Mouse (Mus musculus) liver, embryonic 14.5 days (tissue): ENCODE data around the gene Fam166a. TPM values are rescaled to one million over a fixed set of nuclear protein-coding genes. Genes with fewer than 3 reads are reported as not detected.

Experiments
- ATAC-seq: fragments of 200-750 bp; cut with Nextera tagmentation; 2 replicates; pipeline ENCODE4 v1.8.0; 2017; ENCODE audit warnings: moderate number of reproducible peaks, mild to moderate bottlenecking, moderate library complexity; ENCODE audit not compliant: insufficient read depth
- DNase-seq, 3 experiments: peaks; one replicate each; pipeline ENCODE4 v3.0.0-alpha.2; 2012 to 2013; ENCODE audit warnings: low read depth in 3 of 3, low spot score in 3 of 3
- H3K27ac ChIP-seq: fragments of 300-500 bp; sonication (generic); 2 replicates; pipeline ENCODE4 v1.5.1; 2014; ENCODE audit warnings: moderate library complexity, mild to moderate bottlenecking, control low read depth, inconsistent platforms
- H3K27me3 ChIP-seq: fragments of 300-500 bp; sonication (generic); 2 replicates; pipeline ENCODE4 v1.6.1; 2014; ENCODE audit warnings: mild to moderate bottlenecking, low read length, moderate library complexity; ENCODE audit not compliant: control insufficient read depth, insufficient read depth
- H3K36me3 ChIP-seq: fragments of 300-500 bp; sonication (generic); replicated peaks from 2 replicates; pipeline ENCODE4 v1.6.1; 2014; ENCODE audit warnings: low read depth; ENCODE audit not compliant: control insufficient read depth, insufficient read depth
- H3K4me1 ChIP-seq, 2 experiments: fragments of 200-500 bp in 1 of 2; fragments of 300-500 bp in 1 of 2; sonication (generic) in 1 of 2; replicated peaks; 2 replicates each; pipeline ENCODE4 v1.6.1; 2012 to 2014; ENCODE audit warnings: antibody characterized with exemption in 1 of 2, inconsistent platforms in 1 of 2, low read length in 1 of 2; ENCODE audit not compliant: control insufficient read depth in 2 of 2, insufficient read depth in 2 of 2
- H3K4me2 ChIP-seq: fragments of 300-500 bp; sonication (generic); 2 replicates; pipeline ENCODE4 v1.6.1; 2014; ENCODE audit warnings: low read depth, mild to moderate bottlenecking, control low read depth, moderate library complexity
- H3K4me3 ChIP-seq, 2 experiments: fragments of 200-500 bp in 1 of 2; fragments of 300-500 bp in 1 of 2; sonication (generic) in 1 of 2; 2 replicates each; pipeline ENCODE4 v1.5.1; 2012 to 2014; ENCODE audit warnings: low read depth in 2 of 2, low read length in 2 of 2, mild to moderate bottlenecking in 2 of 2, control low read depth in 1 of 2, inconsistent platforms in 1 of 2, moderate library complexity in 1 of 2; ENCODE audit not compliant: insufficient read depth in 1 of 2
- H3K9ac ChIP-seq: fragments of 300-500 bp; sonication (generic); replicated peaks from 2 replicates; pipeline ENCODE4 v1.6.1; 2014; ENCODE audit warnings: mild to moderate bottlenecking, control low read depth, moderate library complexity
- H3K9me3 ChIP-seq: fragments of 300-500 bp; sonication (generic); 2 replicates; pipeline ENCODE4 v1.6.1; 2016; ENCODE audit warnings: low read length, mixed read lengths; ENCODE audit not compliant: control insufficient read depth
- CTCF ChIP-seq: IDR thresholded peaks from 2 replicates; pipeline ENCODE4 v1.5.1; 2016; ENCODE audit warnings: antibody characterized with exemption, low read depth, control low read depth
- EP300 ChIP-seq: IDR thresholded peaks from 2 replicates; pipeline ENCODE4 v1.6.1; 2016; ENCODE audit warnings: antibody characterized with exemption, low read depth
- WGBS: fragments of 180-500 bp; shearing (Covaris S2); extraction: QIAGEN DNeasy Blood & Tissue Kit; methylation state at CpG from one replicate; pipeline ENCODE4 v1.1.7; 2014; ENCODE audit not compliant: insufficient replicate concordance; 5-methylcytosine and 5-hydroxymethylcytosine counted together
- polyA plus RNA-seq, 2 experiments: library from polyadenylated mRNA; depleted of rRNA in 1 of 2; stranded (reverse) in 1 of 2; unstranded in 1 of 2; fragments of >200 nt; fragmentation: Nextera tagmentation in 1 of 2; extraction: Ambion mirVana in 1 of 2; gene quantifications; 2 replicates each; pipeline versions ENCODE4 v1.2.1 to v1.2.3; 2012 to 2014

The Fam166a gene
- polyA plus RNA-seq (2012; rRNA removed) = 0.04 TPM in 1 of 2 replicates, not detected in the other
- polyA plus RNA-seq (2014; fragmentation: Nextera tagmentation; extraction: Ambion mirVana) = 0.96 TPM in 1 of 2 replicates, not detected in the other

DNA sequence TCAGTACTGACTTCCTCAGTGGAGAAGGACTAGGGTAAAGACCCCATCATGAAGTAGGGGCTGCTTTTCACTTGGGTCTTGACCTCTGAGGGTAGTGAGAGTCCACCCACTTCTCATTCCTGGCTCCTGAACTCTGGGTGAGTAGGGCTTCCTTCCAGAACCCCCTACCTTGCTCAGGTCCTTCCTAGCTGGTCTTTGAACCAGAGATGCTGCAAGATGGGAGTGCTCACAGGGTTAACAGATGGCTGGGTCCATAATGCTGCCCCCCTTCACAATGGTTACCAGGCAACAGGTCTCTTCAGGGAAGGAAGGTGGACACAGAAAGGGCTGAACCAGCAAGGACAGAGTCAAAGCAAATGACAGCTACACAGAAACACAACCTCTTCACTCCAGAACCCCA, at the start of gene Fam166a:
Gene Fam166a, plus strand, starts transcription at position 301 of the 400 bp plus-strand sequence.
- H3K4me1 ChIP-seq = peaks cover 0 to 3% of the 10 kb centered on the region in 2 experiments; a peak in 1 of 4 replicates
- H3K27me3 ChIP-seq = no peaks in the 10 kb centered on the region; the same call in 1 of the 2 replicates
- H3K9me3 ChIP-seq = no peaks in the 10 kb centered on the region
- no peak for ATAC-seq
- H3K9ac ChIP-seq = no peak within 1 kb of the TSS
- peaks cover 19% of the 10 kb centered on the region for H3K36me3 ChIP-seq
- no peak for DNase-seq
- H3K4me3 ChIP-seq = no peak within 1 kb of the TSS
- no peak for TF ChIP-seq EP300
- TF ChIP-seq CTCF = no peak
- no peak within 1 kb of the TSS for H3K4me2 ChIP-seq
- no peak within 1 kb of the TSS for H3K27ac ChIP-seq

DNA sequence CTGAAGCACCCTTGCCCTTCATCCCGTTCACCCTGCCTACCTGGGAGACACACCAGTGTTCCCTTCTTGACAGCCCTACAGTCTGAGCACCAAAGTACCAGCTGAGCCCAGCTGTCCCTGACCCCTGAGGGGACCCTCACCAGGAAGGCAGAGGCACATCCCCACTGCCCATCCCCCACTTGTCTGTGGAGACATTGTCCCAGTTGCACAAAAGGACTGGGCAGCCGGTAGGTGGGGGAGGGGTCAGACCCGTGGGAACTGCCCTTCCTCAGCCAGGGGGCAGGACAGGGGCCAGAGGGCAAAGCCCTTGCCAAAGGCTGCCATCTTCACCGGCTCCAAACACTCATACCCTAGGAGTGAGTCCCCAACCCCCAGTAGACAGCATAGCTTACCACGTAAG, 48.8 kb upstream of the Fam166a start:
- Histone ChIP-seq H3K4me1 (peaks cover 22 to 34% of the 10 kb centered on the region in 2 experiments), H3K4me3 (no peak overlapping the region)
- TF ChIP-seq EP300 = no peak
- TF ChIP-seq CTCF = no peak

DNA sequence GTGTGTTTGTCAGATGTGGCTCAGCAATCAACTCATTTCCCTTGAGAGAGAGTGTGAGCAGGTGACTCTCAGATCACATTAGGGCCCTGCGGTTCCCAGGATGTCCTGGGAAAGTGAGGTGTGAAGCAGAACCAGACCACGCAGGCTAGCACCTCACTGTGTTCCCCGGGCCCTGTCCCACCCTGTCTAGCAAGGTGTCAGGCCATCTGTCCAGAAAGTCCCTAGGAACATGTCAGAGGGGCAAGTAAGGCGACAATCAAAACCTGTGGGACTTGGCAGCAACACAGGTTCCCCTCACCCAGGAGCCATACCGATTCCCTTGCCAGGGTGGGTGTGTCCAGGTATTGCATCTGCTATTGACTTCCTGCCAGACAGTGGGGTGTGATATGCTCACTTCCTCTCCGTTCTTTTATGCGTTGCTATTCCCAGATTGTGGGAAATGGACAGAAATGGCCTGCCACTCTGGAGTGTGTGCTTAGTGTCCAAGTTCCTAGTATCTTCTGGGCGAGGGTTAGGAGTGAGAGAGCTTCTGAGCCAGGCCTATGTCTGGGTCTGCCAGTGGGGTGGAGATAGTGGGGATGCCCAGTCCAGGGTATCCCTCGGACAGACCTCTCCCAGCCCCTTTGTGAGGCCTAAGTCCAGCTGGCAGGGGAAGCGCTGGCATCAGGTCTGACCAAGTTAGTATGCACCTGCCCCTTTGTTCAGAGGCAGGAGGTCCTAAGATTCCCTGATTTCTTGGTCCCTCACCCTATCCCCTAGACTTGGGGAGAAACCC, 48.0 kb upstream of the Fam166a start:
- H3K27ac ChIP-seq = no peak overlapping the region
- peaks cover 29 to 41% of the 10 kb centered on the region in 2 experiments for H3K4me1 ChIP-seq
- H3K4me2 ChIP-seq = no peak overlapping the region
- DNase-seq = no peak
- H3K4me3 ChIP-seq = no peak overlapping the region
- no peaks in the 10 kb centered on the region for H3K9me3 ChIP-seq
- TF ChIP-seq EP300 (no peak), CTCF (no peak)
- no peak overlapping the region for H3K9ac ChIP-seq
- WGBS = 49% methylated on average over 10 of the region's 10 CpGs
- no peaks in the 10 kb centered on the region for H3K27me3 ChIP-seq
- no peak for ATAC-seq
- H3K36me3 ChIP-seq = no peaks in the 10 kb centered on the region

More for the DNA sequence above, 48.8 kb upstream of the Fam166a start:
- DNase-seq = no peak
- Histone ChIP-seq H3K27ac (no peak overlapping the region), H3K9me3 (no peaks in the 10 kb centered on the region), H3K9ac (no peak overlapping the region), H3K36me3 (no peaks in the 10 kb centered on the region), H3K4me2 (no peak overlapping the region), H3K27me3 (no peaks in the 10 kb centered on the region)
- ATAC-seq = no peak
- WGBS = 47% methylated on average over 5 of the region's 5 CpGs

DNA sequence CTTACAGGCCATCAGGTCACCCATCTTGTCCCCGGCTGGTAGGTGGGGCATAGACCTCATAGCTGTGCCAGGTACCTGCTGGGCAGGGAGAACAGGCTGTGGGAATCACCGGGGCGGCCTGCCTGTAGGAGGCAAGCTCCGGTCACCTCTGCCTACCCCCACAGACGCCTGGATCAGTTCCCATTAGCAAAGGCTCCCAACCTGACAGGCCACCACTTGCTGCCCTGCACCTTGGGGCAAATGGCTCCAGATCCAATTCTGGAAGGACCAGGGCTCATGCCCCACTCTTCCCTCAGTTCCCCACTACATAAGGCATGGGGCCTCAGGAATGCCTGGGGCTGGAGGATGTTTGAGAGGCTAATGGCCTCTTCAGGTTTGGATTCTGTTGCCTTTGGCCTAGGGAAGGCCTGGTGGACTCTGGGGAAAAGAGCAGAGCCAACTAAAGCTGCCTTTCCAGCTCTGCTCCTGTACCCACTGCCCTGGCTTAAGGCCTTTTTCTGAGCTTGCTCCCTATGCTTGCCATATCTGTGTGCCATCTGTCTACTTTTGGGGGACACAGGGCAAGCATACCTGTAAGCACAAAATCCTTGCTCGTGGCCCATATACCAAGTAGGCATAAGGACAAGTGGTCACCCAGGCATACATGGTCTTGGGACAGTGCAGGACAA, 47.3 kb upstream of the Fam166a start:
- H3K4me3 ChIP-seq = no peak overlapping the region
- ATAC-seq (no peak), DNase-seq (no peak)
- TF ChIP-seq EP300 (no peak), CTCF (no peak)
- no peak overlapping the region for H3K27ac ChIP-seq
- no peaks in the 10 kb centered on the region for H3K27me3 ChIP-seq
- no peaks in the 10 kb centered on the region for H3K36me3 ChIP-seq
- H3K9me3 ChIP-seq = no peaks in the 10 kb centered on the region
- peaks cover 32 to 46% of the 10 kb centered on the region in 2 experiments for H3K4me1 ChIP-seq
- 75% methylated on average over 6 of the region's 6 CpGs for WGBS
- no peak overlapping the region for H3K4me2 ChIP-seq
- H3K9ac ChIP-seq = no peak overlapping the region

DNA sequence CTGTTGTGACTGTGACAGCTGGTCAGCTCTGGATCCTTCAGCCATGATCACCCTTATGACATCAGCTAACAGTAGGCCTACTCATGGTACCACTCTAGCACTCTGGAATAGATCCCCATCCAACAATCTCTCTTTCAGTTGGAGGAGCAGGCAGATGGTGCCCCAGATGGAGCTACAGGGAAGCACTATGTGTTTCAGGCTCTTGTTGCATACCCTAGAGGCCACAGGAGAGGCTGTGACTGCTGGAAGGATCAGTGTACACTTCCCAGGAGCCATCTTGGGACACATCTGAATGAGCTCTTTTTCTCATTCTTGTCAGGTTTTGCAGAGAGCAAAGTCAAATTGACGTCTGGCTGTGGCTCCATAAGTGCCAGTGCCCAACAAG, 46.8 kb upstream of the Fam166a start:
- Histone ChIP-seq H3K9me3 (no peaks in the 10 kb centered on the region), H3K4me2 (no peak overlapping the region), H3K27me3 (no peaks in the 10 kb centered on the region), H3K27ac (no peak overlapping the region), H3K4me1 (peaks cover 32 to 46% of the 10 kb centered on the region in 2 experiments), H3K36me3 (no peaks in the 10 kb centered on the region), H3K9ac (no peak overlapping the region), H3K4me3 (no peak overlapping the region)
- no peak for ATAC-seq
- TF ChIP-seq EP300 = no peak
- TF ChIP-seq CTCF = no peak
- no peak for DNase-seq
- 78% methylated on average over 1 of the region's 1 CpGs for WGBS
